Mouse (Mus musculus) heart, adult 2 months (tissue): ENCODE measurements around the gene Dhx15. TPM values are rescaled to one million over a fixed set of nuclear protein-coding genes. Genes with fewer than 3 reads are reported as not detected.
A peak's percentile ranks its signal among the peaks of the same experiment; 100 is the strongest.

Source experiments
- DNase-seq, 2 experiments: peaks; one replicate each; pipeline ENCODE4 v3.0.0; 2021
- H3K27ac ChIP-seq: fragments of 200-600 bp; 2 replicates; pipeline ENCODE4 v1.8.1; 2022
- H3K27me3 ChIP-seq: fragments of 200-500 bp; 2 replicates; pipeline ENCODE4 v1.6.1; 2012; ENCODE audit warnings: mild to moderate bottlenecking, low read length, inconsistent platforms, mixed read lengths; ENCODE audit not compliant: control insufficient read depth, insufficient read depth
- H3K36me3 ChIP-seq: fragments of 200-500 bp; 2 replicates; pipeline ENCODE4 v1.6.1; 2012; ENCODE audit warnings: low read length, inconsistent platforms; ENCODE audit not compliant: control insufficient read depth, insufficient read depth
- H3K4me1 ChIP-seq: fragments of 200-500 bp; 2 replicates; pipeline ENCODE4 v1.6.1; 2011; ENCODE audit warnings: low read length; ENCODE audit not compliant: control insufficient read depth, insufficient read depth
- H3K4me3 ChIP-seq: fragments of 200-600 bp; 2 replicates; pipeline ENCODE4 v1.8.1; 2022
- H3K79me2 ChIP-seq: fragments of 200-500 bp; replicated peaks from 2 replicates; pipeline ENCODE4 v1.6.1; 2012; ENCODE audit warnings: mild to moderate bottlenecking, inconsistent platforms, low read length, moderate library complexity, mixed read lengths; ENCODE audit not compliant: control insufficient read depth, insufficient read depth
- H3K9ac ChIP-seq: fragments of 200-500 bp; 2 replicates; pipeline ENCODE4 v1.6.1; 2012; ENCODE audit warnings: low read depth, mild to moderate bottlenecking, control low read depth, inconsistent platforms, low read length, mixed read lengths
- CTCF ChIP-seq: fragments of 200-600 bp; IDR thresholded peaks from 2 replicates; pipeline ENCODE4 v1.8.1; 2022; ENCODE audit warnings: antibody characterized with exemption, mild to moderate bottlenecking, moderate library complexity
- EP300 ChIP-seq: fragments of 200-500 bp; IDR thresholded peaks from 2 replicates; pipeline ENCODE4 v1.6.1; 2011; ENCODE audit warnings: low read depth, low read length, control low read depth; ENCODE audit not compliant: insufficient read depth
- POLR2A ChIP-seq: fragments of 200-500 bp; IDR thresholded peaks from 2 replicates; pipeline ENCODE4 v1.6.1; 2011; ENCODE audit warnings: mild to moderate bottlenecking, low read depth, low read length, control low read depth; ENCODE audit not compliant: insufficient read depth
- WGBS: fragments of 180-500 bp; shearing (Covaris S2); methylation state at CpG from one replicate; pipeline ENCODE4 v1.1.7; 2018; 5-methylcytosine and 5-hydroxymethylcytosine counted together
- intact Hi-C: fragments of 180-260 bp; cut with DNase I; formaldehyde crosslinking; loops from one replicate; pipeline ENCODE4 v1.15.1; 2025
- polyA plus RNA-seq: library from polyadenylated mRNA; depleted of rRNA; stranded (reverse); fragments of >200 nt; gene quantifications from 2 replicates; pipeline ENCODE4 v1.2.3, GENCODE M21; 2012
- total RNA-seq, 2 experiments: library from RNA; stranded (reverse); gene quantifications; 2 replicates each; pipeline ENCODE4 v1.2.3; 2021

Gene Dhx15
- total and polyA plus RNA-seq, 3 experiments = 24.0 to 54.8 (median 54.1) TPM

DNA sequence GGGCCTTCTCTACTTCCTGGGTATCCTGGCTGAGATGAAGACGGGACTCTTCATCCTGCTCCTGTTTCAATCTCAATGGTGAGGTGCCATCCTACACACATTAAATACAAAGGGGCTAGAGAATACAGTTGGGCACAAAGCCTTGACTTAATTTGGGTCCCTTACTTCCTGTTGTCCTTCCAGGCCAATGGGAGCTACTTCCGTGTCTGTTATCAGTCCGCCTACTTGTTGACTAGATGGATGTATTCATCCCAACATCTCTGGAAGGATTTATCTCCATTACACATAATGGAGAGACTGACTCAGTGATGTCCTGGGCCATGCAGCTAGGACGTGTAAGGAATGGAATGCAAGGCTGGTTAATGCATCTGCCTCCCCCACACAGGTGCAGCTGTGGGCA lies 72.5 kb downstream of the Dhx15 start:
- Histone ChIP-seq H3K79me2 (no peaks in the 10 kb centered on the region), H3K36me3 (no peaks in the 10 kb centered on the region), H3K4me3 (no peak overlapping the region), H3K4me1 (peaks cover 2% of the 10 kb centered on the region; the same call in 1 of the 2 replicates), H3K27me3 (peaks cover 11% of the 10 kb centered on the region; the same call in 1 of the 2 replicates), H3K27ac (no peak overlapping the region), H3K9ac (no peak overlapping the region)
- WGBS = 82% methylated on average over 4 of the region's 4 CpGs
- no peak for DNase-seq
- intact Hi-C loops = loop anchor here (5.0 kb wide), 2 partner anchors 124 to 404 kb away; no protein-coding TSS in a partner anchor
- TF ChIP-seq POLR2A (no peak), EP300 (no peak), CTCF (no peak)

- peaks cover 2% of the 10 kb centered on the region; the same call in 1 of the 2 replicates for H3K4me1 ChIP-seq
- no peaks in the 10 kb centered on the region for H3K79me2 ChIP-seq
- H3K27ac ChIP-seq = no peak overlapping the region
- H3K36me3 ChIP-seq = no peaks in the 10 kb centered on the region
- WGBS = 1% methylated on average over 17 of the region's 17 CpGs
- H3K4me3 ChIP-seq = peak overlapping the region; percentile 61
- intact Hi-C loops = loop anchor here (5.0 kb wide), 2 partner anchors 126 to 406 kb away; no protein-coding TSS in a partner anchor
- DNase-seq = peak in 1 of 2 experiments; percentile 25
- no peak for TF ChIP-seq EP300
- TF ChIP-seq POLR2A = no peak
- TF ChIP-seq CTCF = no peak
- peaks cover 12% of the 10 kb centered on the region; the same call in 1 of the 2 replicates for H3K27me3 ChIP-seq
- H3K9ac ChIP-seq = no peak overlapping the region; the same call in 1 of the 2 replicates
Measured at GRCm38 (mm10) chr5:52116404-52116803, 73.9 kb downstream of the Dhx15 start.

GRCm38 (mm10) chr5:52115821-52116317 lies 74.4 kb downstream of the Dhx15 start:
- Histone ChIP-seq H3K79me2 (no peaks in the 10 kb centered on the region), H3K27ac (no peak overlapping the region), H3K36me3 (no peaks in the 10 kb centered on the region), H3K9ac (peak overlapping the region; percentile 87), H3K27me3 (peaks cover 12% of the 10 kb centered on the region; the same call in 1 of the 2 replicates), H3K4me1 (peaks cover 2% of the 10 kb centered on the region; the same call in 1 of the 2 replicates), H3K4me3 (peak overlapping the region; percentile 61)
- intact Hi-C loops = loop anchor here (5.0 kb wide), 2 partner anchors 126 to 406 kb away; no protein-coding TSS in a partner anchor
- DNase-seq = peak; percentile 65 to 75
- TF ChIP-seq CTCF (peak; percentile 80), POLR2A (no peak)
- WGBS = under 1% methylated on average over 51 of the region's 53 CpGs

GRCm38 (mm10) chr5:52114751-52115451 lies 75.4 kb downstream of the Dhx15 start:
- H3K36me3 ChIP-seq = no peaks in the 10 kb centered on the region
- intact Hi-C loops = loop anchor here (5.0 kb wide), 2 partner anchors 127 to 407 kb away; no protein-coding TSS in a partner anchor
- no peaks in the 10 kb centered on the region for H3K79me2 ChIP-seq
- no peak for TF ChIP-seq EP300
- no peak for TF ChIP-seq CTCF
- TF ChIP-seq POLR2A = no peak
- H3K4me1 ChIP-seq = peaks cover 2% of the 10 kb centered on the region; the same call in 1 of the 2 replicates
- no peak overlapping the region for H3K27ac ChIP-seq
- WGBS = under 1% methylated on average over 48 of the region's 48 CpGs
- H3K9ac ChIP-seq = peak overlapping the region; percentile 19
- H3K4me3 ChIP-seq = peak overlapping the region; percentile 61
- peaks cover 12% of the 10 kb centered on the region; the same call in 1 of the 2 replicates for H3K27me3 ChIP-seq
- DNase-seq = peak; percentile 9 to 27

DNA sequence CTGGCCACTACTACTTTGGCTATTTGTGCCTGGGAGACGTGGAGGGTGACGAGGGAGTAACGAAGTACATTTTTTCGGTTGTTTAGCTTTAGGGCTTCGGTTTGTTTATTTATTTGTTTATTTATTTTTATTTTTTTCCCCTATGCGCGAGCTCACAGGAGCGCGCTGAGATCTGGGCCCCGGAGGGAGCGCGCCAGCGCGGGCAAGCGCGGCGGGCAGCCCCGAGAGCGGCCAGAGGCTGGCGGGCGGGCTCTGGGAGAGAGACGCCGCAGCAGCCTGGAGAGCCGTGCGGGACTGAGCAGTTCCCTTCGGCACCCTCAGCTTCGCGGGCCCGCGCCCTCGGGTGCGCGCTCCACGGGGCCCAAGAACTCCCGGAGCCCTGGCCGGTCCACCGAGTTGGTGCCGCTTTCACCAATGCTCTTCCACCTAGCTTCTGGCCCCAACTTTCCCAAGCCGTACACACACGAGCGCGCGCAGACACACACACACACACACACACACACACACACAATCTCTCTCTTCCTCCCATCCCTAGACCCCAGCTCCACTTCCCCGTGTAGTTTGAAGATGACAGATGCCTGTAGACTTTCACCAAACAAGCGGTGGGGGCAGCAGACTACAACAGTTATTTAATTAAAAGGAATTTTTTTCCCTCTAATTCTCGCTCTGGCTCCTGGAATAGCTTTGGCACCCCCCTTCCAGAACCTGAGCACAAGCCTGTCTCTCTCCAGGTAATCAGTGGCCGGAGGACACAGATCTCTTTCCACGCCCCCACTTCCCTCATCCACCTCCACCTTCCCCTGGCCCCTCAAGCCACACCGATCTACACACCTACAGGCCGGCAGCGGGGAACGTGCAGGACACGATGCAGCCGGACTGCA lies 76.2 kb downstream of the Dhx15 start:
- H3K79me2 ChIP-seq = no peaks in the 10 kb centered on the region
- no peak overlapping the region for H3K27ac ChIP-seq
- peaks cover 12% of the 10 kb centered on the region; the same call in 1 of the 2 replicates for H3K27me3 ChIP-seq
- WGBS = under 1% methylated on average over 49 of the region's 54 CpGs
- intact Hi-C loops = no loop called here
- H3K36me3 ChIP-seq = no peaks in the 10 kb centered on the region
- DNase-seq = peak; percentile 27 to 55
- H3K4me1 ChIP-seq = peaks cover 2% of the 10 kb centered on the region; the same call in 1 of the 2 replicates
- peak overlapping the region; percentile 60; the same call in 1 of the 2 replicates for H3K9ac ChIP-seq
- peak overlapping the region; percentile 61 for H3K4me3 ChIP-seq
- TF ChIP-seq POLR2A (no peak), CTCF (peak; percentile 16; the same call in 1 of the 2 replicates), EP300 (no peak)
